Mouse (Mus musculus) MEL-GATA-1-ER (cell line): Measurements from ENCODE around the gene Dbnl.

Experiments used
- DNase-seq: peaks from one replicate; pipeline ENCODE4 v3.0.0-alpha.2; 2012; ENCODE audit warnings: low read depth; ENCODE audit errors: extremely low read depth

The Dbnl gene

GRCm38 (mm10) chr11:5836126-5836525 lies 47.8 kb downstream of the Dbnl start:
- no peak for DNase-seq

GRCm38 (mm10) chr11:5837251-5838246 lies 49.3 kb downstream of the Dbnl start, which contains the start of gene Polm:
TSS of gene Polm (minus strand) at chr11:5838016.
- peak; percentile 92 for DNase-seq

GRCm38 (mm10) chr11:5840346-5840745 lies 52.1 kb downstream of the Dbnl start:
- no peak for DNase-seq

GRCm38 (mm10) chr11:5841751-5842150 lies 53.5 kb downstream of the Dbnl start:
- DNase-seq = no peak

GRCm38 (mm10) chr11:5843131-5843530 lies 54.8 kb downstream of the Dbnl start:
- DNase-seq = no peak

- no peak for DNase-seq
Observed at GRCm38 (mm10) chr11:5846639-5847345, 58.5 kb downstream of the Dbnl start.

GRCm38 (mm10) chr11:5848741-5849140 lies 60.5 kb downstream of the Dbnl start:
- DNase-seq = no peak

DNA sequence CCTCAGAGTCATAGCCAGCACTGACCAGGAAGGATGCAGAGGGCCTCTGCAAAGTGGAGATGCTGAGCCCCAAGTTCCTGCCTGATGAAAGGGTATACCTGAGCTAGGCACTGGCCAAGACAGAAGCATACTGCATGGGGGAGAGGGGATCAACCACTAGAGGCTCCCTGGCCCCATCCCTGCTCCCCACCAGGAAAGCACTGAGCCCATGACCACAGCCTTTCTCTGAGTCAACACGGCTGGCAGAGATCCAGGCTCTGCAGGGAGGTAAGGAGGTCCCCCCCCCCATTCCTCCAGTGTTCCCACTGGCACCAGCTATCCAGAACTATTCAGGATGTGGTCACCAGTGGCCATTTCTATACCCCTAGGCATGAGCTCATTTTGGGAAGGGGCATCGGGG lies 61.0 kb downstream of the Dbnl start:
- DNase-seq = no peak

DNA sequence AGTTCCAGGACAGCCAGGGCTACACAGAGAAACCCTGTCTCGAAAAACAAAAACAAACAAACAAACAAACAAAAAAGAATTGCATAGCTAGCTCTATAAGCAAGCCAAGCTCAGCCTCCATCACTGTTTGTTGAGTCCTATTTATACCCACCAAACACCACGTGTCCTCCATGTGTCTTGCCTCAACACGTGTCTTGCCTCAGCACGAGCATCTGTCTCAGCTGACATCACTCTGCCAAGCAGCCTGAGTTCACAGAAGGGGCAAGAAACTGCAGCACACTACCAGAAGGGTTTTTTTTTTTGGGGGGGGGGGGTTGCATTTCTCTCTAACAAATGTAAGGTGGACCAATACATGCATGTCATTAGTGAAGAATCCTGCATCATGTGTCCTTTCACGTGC lies 62.2 kb downstream of the Dbnl start:
- no peak for DNase-seq
